Mouse (Mus musculus) limb, embryonic 11.5 days (tissue): ENCODE results near the gene Kansl1l. TPM values are rescaled to one million over a fixed set of nuclear protein-coding genes. Genes with fewer than 3 reads are reported as not detected.
A peak's percentile ranks its signal among the peaks of the same experiment; 100 is the strongest.

ENCODE experiments used
- ATAC-seq: fragments of 200-750 bp; cut with Nextera tagmentation; 2 replicates; pipeline ENCODE4 v1.8.0; 2017; ENCODE audit warnings: low read depth; ENCODE audit not compliant: insufficient number of reproducible peaks, low FRiP score, low TSS enrichment
- DNase-seq: peaks from one replicate; pipeline ENCODE4 v3.0.0-alpha.2; 2015; ENCODE audit warnings: low spot score
- H3K27ac ChIP-seq: fragments of 300-500 bp; sonication (generic); replicated peaks from 2 replicates; pipeline ENCODE4 v1.5.1; 2014; ENCODE audit warnings: low read depth, mild to moderate bottlenecking, low read length
- H3K27me3 ChIP-seq: fragments of 300-500 bp; sonication (generic); 2 replicates; pipeline ENCODE4 v1.6.1; 2014; ENCODE audit warnings: mild to moderate bottlenecking, low read length, mixed read lengths; ENCODE audit not compliant: control insufficient read depth, insufficient read depth
- H3K36me3 ChIP-seq: fragments of 300-500 bp; sonication (generic); 2 replicates; pipeline ENCODE4 v1.6.1; 2014; ENCODE audit warnings: mild to moderate bottlenecking, low read length, moderate library complexity, mixed read lengths; ENCODE audit not compliant: control insufficient read depth, insufficient read depth
- H3K4me1 ChIP-seq: fragments of 300-500 bp; sonication (generic); 2 replicates; pipeline ENCODE4 v1.6.1; 2014; ENCODE audit warnings: low read length, mixed read lengths; ENCODE audit not compliant: control insufficient read depth, insufficient read depth
- H3K4me2 ChIP-seq: fragments of 300-500 bp; sonication (generic); 2 replicates; pipeline ENCODE4 v1.6.1; 2014; ENCODE audit warnings: low read depth, mild to moderate bottlenecking, moderate library complexity; ENCODE audit not compliant: severe bottlenecking
- H3K4me3 ChIP-seq: fragments of 300-500 bp; sonication (generic); 2 replicates; pipeline ENCODE4 v1.5.1; 2014; ENCODE audit warnings: low read depth, low read length
- H3K9ac ChIP-seq: fragments of 300-500 bp; sonication (generic); 2 replicates; pipeline ENCODE4 v1.6.1; 2014; ENCODE audit warnings: mild to moderate bottlenecking, low read length
- H3K9me3 ChIP-seq: fragments of 300-500 bp; sonication (generic); 2 replicates; pipeline ENCODE4 v1.6.1; 2016; ENCODE audit warnings: low read length; ENCODE audit not compliant: control insufficient read depth
- WGBS: fragments of 180-500 bp; shearing (Covaris S2); extraction: QIAGEN DNeasy Blood & Tissue Kit; methylation state at CpG from one replicate; pipeline ENCODE4 v1.1.7; 2014; 5-methylcytosine and 5-hydroxymethylcytosine counted together
- polyA plus RNA-seq: library from polyadenylated mRNA; unstranded; fragments of >200 nt; fragmentation: Nextera tagmentation; extraction: Ambion mirVana; gene quantifications from 2 replicates; pipeline ENCODE4 v1.2.1, GENCODE M21; 2014

Gene Kansl1l
- polyA plus RNA-seq, 1 experiment from 2014 or later = 17.0 TPM

DNA sequence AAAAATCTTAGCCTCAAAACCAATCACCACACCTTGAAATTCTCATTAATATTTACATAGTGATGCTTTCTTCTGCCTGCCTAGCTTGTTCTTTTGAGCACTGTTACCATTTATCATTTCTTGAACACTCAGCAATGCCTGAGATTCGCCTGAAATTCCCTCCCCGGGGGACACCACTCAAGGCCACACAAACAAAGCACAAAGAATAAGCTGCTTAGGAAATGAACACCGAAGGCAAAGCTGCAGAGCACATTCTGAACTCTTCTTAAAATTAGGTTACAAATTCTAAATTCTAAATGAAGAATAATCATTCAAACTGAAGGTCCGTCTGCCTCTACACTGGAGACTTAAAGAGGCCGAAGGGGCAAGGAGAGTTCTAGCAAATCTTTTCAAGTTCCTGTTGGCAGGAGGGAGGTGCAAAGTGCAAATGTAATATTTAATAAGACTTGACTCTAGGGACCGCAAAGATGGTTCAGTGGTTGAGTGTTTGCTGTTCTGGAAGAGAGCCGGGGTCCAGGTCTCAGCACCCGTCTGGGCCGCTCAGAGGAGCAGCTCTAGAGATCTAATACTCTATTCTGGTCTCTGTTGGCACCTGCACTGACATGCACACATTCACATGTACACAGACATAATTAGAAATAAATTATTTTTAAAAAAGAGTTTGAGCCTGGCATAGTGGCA is 12.2 kb upstream of the Kansl1l start:
- DNase-seq = no peak
- no peak overlapping the region for H3K4me3 ChIP-seq
- no peaks in the 10 kb centered on the region for H3K27me3 ChIP-seq
- H3K9me3 ChIP-seq = no peaks in the 10 kb centered on the region
- no peak for ATAC-seq
- H3K27ac ChIP-seq = no peak overlapping the region
- H3K4me1 ChIP-seq = 0 out of 2 replicates have a peak, but pooled peaks cover 3% of the 10 kb centered on the region
- H3K4me2 ChIP-seq = no peak overlapping the region
- WGBS = 87% methylated on average over 9 of the region's 9 CpGs
- no peaks in the 10 kb centered on the region for H3K36me3 ChIP-seq
- no peak overlapping the region for H3K9ac ChIP-seq

DNA sequence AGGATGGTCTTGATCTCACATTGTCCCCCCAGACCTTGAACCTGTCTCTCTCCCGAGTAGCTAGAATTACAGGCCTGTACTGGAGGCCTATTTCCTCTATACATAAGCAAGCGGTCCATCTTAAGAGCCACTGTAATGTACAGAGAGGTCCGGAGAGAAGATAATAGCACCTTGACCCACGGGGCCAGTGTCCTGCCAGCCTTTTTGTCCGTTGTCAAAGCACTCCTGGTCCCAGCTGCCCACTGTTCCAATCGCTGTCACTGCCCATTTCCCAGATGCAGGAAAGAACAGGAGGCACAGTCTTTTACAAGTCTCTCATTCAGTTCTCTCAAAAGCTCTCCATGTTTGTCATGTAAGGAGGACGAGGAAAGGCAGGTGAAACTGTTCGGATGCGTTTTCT is 4.6 kb upstream of the Kansl1l start:
- no peak for ATAC-seq
- Histone ChIP-seq H3K4me1 (no peaks in the 10 kb centered on the region), H3K9me3 (no peaks in the 10 kb centered on the region), H3K36me3 (no peaks in the 10 kb centered on the region), H3K9ac (no peak overlapping the region), H3K4me3 (no peak overlapping the region), H3K27me3 (0 out of 2 replicates have a peak, but pooled peaks cover 3% of the 10 kb centered on the region), H3K27ac (no peak overlapping the region), H3K4me2 (no peak overlapping the region)
- DNase-seq = no peak
- 88% methylated on average over 9 of the region's 9 CpGs for WGBS

DNA sequence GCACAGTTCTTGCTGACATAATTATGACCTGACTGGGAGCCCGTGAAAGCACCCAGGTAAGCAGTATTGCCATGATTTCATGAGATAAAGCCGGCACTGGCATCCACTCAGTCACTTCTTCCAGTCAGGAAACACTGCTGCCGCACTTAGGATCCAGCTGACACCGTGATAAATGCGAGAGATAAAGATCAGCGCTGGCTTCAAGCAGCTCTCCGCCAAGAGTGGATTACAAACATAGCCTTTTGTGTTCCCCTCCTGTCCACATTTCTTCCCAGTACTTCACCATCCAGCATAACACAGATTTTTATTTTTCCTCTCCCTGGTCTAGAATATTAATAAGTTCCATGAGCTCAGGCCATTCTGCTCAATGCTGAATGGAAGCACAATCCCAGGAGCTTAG is 2.9 kb upstream of the Kansl1l start:
- WGBS = 13% methylated on average over 7 of the region's 7 CpGs
- Histone ChIP-seq H3K4me1 (no peaks in the 10 kb centered on the region), H3K9me3 (no peaks in the 10 kb centered on the region), H3K27ac (no peak overlapping the region), H3K4me2 (no peak overlapping the region), H3K9ac (no peak overlapping the region), H3K36me3 (no peaks in the 10 kb centered on the region), H3K27me3 (0 out of 2 replicates have a peak, but pooled peaks cover 3% of the 10 kb centered on the region), H3K4me3 (no peak overlapping the region)
- no peak for ATAC-seq
- DNase-seq = no peak

DNA sequence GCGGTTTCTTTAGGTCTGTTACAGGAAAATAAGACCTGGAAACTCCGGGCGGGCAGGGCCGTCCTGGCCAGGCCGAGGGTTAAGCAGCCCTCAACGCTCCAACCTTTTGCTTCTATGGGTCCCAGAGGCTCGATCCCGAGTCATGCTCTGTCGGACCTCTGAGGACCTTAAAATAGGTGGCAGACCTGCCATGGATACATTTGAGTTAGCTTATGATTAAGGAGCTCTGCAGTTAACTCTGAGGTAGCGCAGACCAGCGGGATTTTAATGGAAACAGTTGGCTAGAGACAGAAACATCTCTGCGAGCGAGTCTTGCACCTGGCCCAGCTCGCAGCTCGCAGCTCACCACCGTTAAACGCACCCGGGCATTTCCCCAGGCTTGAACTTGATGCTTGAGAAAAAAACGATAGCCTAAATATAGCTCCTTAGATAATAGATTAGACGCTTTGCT is 528 bp upstream of the Kansl1l start:
- Histone ChIP-seq H3K36me3 (no peaks in the 10 kb centered on the region), H3K27me3 (0 out of 2 replicates have a peak, but pooled peaks cover 3% of the 10 kb centered on the region), H3K4me3 (peak overlapping the region; percentile 68), H3K4me2 (peak overlapping the region; percentile 72), H3K4me1 (no peaks in the 10 kb centered on the region), H3K9ac (peak overlapping the region; percentile 85), H3K9me3 (no peaks in the 10 kb centered on the region), H3K27ac (peak overlapping the region; percentile 95)
- WGBS = under 1% methylated on average over 20 of the region's 20 CpGs
- no peak for DNase-seq
- peak; percentile 55 for ATAC-seq

DNA sequence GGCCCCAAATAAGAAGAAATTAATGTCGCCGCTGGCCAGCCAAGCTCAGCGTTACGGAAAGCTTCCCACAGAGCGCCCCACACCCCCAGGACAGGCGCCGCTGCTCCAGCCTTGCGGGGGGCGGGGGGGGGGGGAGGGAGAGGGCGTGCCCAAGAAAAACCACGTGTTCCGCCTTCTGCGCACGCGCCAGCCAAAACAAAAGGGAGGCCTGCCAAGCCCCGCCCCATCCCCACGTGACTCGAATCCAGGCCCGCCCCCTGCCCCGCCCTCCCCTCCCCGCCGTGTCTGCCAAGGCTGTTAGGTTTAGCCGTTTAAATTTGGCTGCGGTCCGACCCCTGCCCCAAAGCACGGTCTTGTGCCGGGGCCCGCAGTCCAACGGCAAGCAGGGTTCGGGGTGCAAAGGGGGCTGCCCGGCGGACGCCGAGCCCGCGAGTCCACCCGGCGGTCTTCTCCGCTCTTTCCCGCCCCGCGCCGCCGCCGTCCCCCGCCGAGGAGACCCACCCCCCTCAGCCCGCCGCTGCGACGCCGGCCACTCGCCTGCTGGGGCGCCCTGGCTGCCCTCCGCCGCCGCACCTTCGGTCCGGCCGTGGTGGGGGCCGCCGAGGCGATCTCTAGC is 417 bp downstream of the Kansl1l start:
- H3K9me3 ChIP-seq = no peaks in the 10 kb centered on the region
- peak; percentile 89 for ATAC-seq
- WGBS = under 1% methylated on average over 34 of the region's 63 CpGs

DNA sequence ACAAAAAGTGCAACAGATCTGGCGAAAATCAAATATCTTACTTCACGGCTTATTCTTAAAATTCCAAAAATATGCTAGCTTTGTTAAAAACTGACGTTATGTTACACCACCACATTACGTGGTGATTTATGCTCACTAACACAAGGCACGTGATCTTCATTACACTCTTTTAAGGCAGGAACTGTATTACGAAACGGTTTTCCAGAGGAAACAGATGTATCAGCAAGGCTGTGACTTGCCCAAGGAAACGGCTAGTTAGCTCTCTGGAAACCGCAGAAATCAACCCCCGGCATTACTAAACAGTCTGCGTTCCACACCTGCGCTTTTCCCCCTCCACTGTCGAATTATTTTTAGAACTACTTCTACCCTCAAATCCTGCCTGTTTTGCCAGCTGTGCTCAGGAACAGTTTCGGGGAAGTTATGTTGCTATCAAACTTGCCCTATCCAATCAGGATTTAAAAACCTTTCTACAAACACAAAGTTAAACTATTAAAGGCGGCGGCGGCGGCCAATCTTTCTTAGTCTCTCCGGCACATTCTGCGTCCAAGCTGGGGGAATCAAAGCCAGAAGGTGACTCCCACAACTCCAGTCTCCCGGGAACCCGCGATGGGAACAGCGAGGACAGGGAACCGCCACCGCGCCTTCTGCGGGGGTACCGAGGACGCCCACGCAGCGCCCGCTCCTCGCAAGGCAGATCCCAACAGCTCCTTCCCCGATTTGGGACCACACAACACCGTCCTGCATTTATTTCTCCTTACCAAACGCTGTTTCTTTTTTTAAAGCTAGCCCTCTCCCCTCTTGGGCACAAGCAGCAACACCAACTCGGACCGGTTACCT is 1.2 kb downstream of the Kansl1l start:
- peak overlapping the region; percentile 95 for H3K27ac ChIP-seq
- H3K4me1 ChIP-seq = no peaks in the 10 kb centered on the region
- ATAC-seq = peak; percentile 8; the same call in 1 of the 2 replicates
- peak overlapping the region; percentile 68 for H3K4me3 ChIP-seq
- DNase-seq = peak; percentile 74
- H3K36me3 ChIP-seq = no peaks in the 10 kb centered on the region
- H3K4me2 ChIP-seq = peak overlapping the region; percentile 46
- no peaks in the 10 kb centered on the region for H3K9me3 ChIP-seq
- 0 out of 2 replicates have a peak, but pooled peaks cover 3% of the 10 kb centered on the region for H3K27me3 ChIP-seq
- peak overlapping the region; percentile 85 for H3K9ac ChIP-seq
- WGBS = under 1% methylated on average over 39 of the region's 39 CpGs

More for the DNA sequence above, 417 bp downstream of the Kansl1l start:
- peak; percentile 98 for DNase-seq
- Histone ChIP-seq H3K9ac (peak overlapping the region; percentile 85), H3K4me1 (no peaks in the 10 kb centered on the region), H3K27ac (peak overlapping the region; percentile 95), H3K36me3 (no peaks in the 10 kb centered on the region), H3K27me3 (0 out of 2 replicates have a peak, but pooled peaks cover 3% of the 10 kb centered on the region), H3K4me3 (peak overlapping the region; percentile 68), H3K4me2 (peak overlapping the region; percentile 46)

DNA sequence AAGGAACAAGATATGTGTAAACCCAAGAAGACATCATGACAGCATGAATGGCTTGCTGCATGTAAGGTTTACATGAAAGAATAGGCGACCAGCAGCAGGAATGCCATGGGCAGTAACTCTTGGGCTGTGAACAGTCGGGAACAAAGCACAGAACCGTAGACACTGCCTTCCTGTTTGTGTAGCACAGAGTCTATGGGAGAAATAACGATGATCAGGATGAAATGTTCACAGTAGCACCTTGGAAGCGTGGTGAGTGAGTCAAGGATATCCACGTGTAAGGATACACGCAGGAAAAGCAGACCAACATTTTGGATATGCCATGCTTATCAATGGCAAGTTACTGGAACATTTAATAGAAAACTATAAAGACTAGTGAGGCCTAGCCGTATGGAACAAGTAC is 2.6 kb downstream of the Kansl1l start:
- Histone ChIP-seq H3K27ac (no peak overlapping the region), H3K36me3 (no peaks in the 10 kb centered on the region), H3K4me3 (no peak overlapping the region), H3K4me2 (no peak overlapping the region), H3K27me3 (no peaks in the 10 kb centered on the region), H3K9me3 (no peaks in the 10 kb centered on the region), H3K9ac (no peak overlapping the region), H3K4me1 (no peaks in the 10 kb centered on the region)
- no peak for ATAC-seq
- no peak for DNase-seq
- WGBS = 52% methylated on average over 8 of the region's 8 CpGs

DNA sequence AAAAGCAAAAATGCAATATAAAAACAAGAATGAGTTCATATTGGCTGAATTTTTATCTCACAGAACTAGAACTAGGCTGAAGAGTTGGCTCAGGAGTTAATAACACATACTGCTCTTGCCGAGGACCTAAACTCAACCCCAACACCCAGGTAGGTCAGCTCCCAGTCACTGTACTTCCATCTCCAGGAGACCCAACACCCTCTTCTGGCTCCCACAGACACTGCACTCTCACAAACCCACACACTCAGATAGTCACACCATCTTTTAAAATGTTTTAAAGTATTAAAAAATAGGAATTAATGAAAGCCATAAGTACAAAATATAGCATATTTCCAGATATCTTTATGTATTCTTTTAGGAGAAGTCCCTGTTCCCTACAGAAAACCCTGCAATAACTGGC is 4.2 kb downstream of the Kansl1l start:
- no peak for DNase-seq
- ATAC-seq = no peak
- H3K9me3 ChIP-seq = no peaks in the 10 kb centered on the region
- H3K27me3 ChIP-seq = no peaks in the 10 kb centered on the region
- no peak overlapping the region for H3K9ac ChIP-seq
- no peak overlapping the region for H3K4me3 ChIP-seq
- H3K36me3 ChIP-seq = no peaks in the 10 kb centered on the region; the same call in 1 of the 2 replicates
- WGBS = 78% methylated on average over 1 of the region's 1 CpGs
- H3K27ac ChIP-seq = no peak overlapping the region
- H3K4me1 ChIP-seq = no peaks in the 10 kb centered on the region
- H3K4me2 ChIP-seq = no peak overlapping the region
